Mouse (Mus musculus) neural tube, embryonic 11.5 days (tissue): ENCODE data around the gene Tmprss6. TPM values are rescaled to one million over a fixed set of nuclear protein-coding genes. Genes with fewer than 3 reads are reported as not detected.

Source experiments
- ATAC-seq: fragments of 200-750 bp; cut with Nextera tagmentation; 2 replicates; pipeline ENCODE4 v1.8.0; 2017; ENCODE audit warnings: moderate number of reproducible peaks, mild to moderate bottlenecking, moderate TSS enrichment, moderate library complexity; ENCODE audit not compliant: insufficient read depth, low FRiP score, low TSS enrichment
- DNase-seq: peaks from one replicate; pipeline ENCODE4 v3.0.0-alpha.2; 2015; ENCODE audit warnings: low spot score
- H3K27ac ChIP-seq: fragments of 300-500 bp; sonication (generic); 2 replicates; pipeline ENCODE4 v1.5.1; 2014; ENCODE audit warnings: low read depth, mild to moderate bottlenecking, low read length
- H3K27me3 ChIP-seq: fragments of 300-500 bp; sonication (generic); 2 replicates; pipeline ENCODE4 v1.6.1; 2014; ENCODE audit warnings: mild to moderate bottlenecking, low read length, mixed read lengths; ENCODE audit not compliant: control insufficient read depth, insufficient read depth
- H3K36me3 ChIP-seq: fragments of 300-500 bp; sonication (generic); 2 replicates; pipeline ENCODE4 v1.6.1; 2014; ENCODE audit warnings: mild to moderate bottlenecking, low read length, moderate library complexity, mixed read lengths; ENCODE audit not compliant: control insufficient read depth, insufficient read depth
- H3K4me1 ChIP-seq: fragments of 300-500 bp; sonication (generic); 2 replicates; pipeline ENCODE4 v1.6.1; 2014; ENCODE audit warnings: low read length, mixed read lengths; ENCODE audit not compliant: control insufficient read depth, insufficient read depth
- H3K4me2 ChIP-seq: fragments of 300-500 bp; sonication (generic); 2 replicates; pipeline ENCODE4 v1.6.1; 2014; ENCODE audit warnings: low read depth, mild to moderate bottlenecking, moderate library complexity
- H3K4me3 ChIP-seq: fragments of 300-500 bp; sonication (generic); 2 replicates; pipeline ENCODE4 v1.5.1; 2014; ENCODE audit warnings: low read depth, low read length
- H3K9ac ChIP-seq: fragments of 300-500 bp; sonication (generic); 2 replicates; pipeline ENCODE4 v1.6.1; 2014; ENCODE audit warnings: mild to moderate bottlenecking, low read length
- H3K9me3 ChIP-seq: fragments of 300-500 bp; sonication (generic); 2 replicates; pipeline ENCODE4 v1.6.1; 2016; ENCODE audit warnings: low read length; ENCODE audit not compliant: control insufficient read depth
- WGBS: fragments of 180-500 bp; shearing (Covaris S2); extraction: QIAGEN DNeasy Blood & Tissue Kit; methylation state at CpG from one replicate; pipeline ENCODE4 v1.1.7; 2014; 5-methylcytosine and 5-hydroxymethylcytosine counted together
- polyA plus RNA-seq: library from polyadenylated mRNA; unstranded; fragments of >200 nt; fragmentation: Nextera tagmentation; extraction: Ambion mirVana; gene quantifications from 2 replicates; pipeline ENCODE4 v1.2.1, GENCODE M21; 2014

Gene Tmprss6
- polyA plus RNA-seq, result not detected in 2 replicates

DNA sequence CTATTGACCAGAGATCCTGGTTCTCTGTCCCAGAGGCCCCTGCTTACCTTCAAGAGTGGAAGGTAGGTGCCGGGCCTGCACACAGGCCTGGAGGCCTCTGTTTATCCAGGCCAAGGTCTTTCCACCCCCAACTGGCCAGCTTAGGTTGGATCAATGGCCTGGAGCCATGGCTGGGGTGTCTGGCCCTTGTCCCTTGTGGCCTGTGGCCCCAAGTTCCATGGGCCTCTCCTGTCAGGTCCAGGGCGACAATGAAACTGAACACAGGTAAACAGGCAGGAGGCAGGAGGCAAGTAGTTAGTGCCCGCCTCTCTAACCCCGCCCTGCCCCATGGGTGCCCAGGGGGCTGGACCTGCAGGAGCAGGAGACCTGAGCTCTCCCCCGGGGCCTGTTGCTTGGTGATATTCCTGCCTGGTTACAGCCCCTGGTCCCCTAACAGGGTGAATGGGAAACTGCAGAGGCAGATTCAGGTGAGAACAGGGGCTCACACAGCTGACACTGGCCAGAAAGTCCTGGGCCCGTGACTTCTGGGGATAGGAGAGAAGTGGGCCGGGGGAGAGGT, at the start of gene Tmprss6:
Tmprss6 (minus strand) TSS at position 256 of the 559 bp plus-strand sequence.
- Histone ChIP-seq H3K4me2 (no peak within 1 kb of the TSS), H3K4me1 (peaks cover 3% of the 10 kb centered on the region; the same call in 1 of the 2 replicates)
- WGBS, result 75% methylated on average over 7 of the region's 7 CpGs

DNA sequence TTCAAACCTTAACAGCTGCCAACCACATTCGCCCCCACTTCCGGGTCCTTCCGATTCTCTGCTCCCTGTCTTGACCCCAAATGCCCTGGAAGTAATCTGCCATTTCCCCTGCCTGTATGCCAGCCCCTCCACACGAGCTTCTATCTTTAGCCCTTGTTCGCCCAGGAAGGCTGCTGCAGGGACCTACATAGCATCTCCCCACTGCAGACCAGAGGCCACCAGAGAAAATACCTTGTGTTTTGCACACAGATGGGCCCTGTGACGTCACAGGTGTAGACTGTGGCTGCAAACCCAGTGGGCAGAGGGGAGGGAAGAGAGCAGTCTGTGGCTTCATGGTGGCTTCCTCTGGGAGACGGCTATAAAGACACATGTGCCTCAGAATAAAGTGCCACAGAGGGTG, 49.8 kb upstream of the Tmprss6 start:
- H3K9me3 ChIP-seq, result no peaks in the 10 kb centered on the region
- no peak overlapping the region for H3K4me3 ChIP-seq
- H3K9ac ChIP-seq, result no peak overlapping the region
- no peak overlapping the region for H3K27ac ChIP-seq
- ATAC-seq (no peak), DNase-seq (no peak)
- H3K36me3 ChIP-seq, result no peaks in the 10 kb centered on the region
- 73% methylated on average over 7 of the region's 7 CpGs for WGBS
- no peaks in the 10 kb centered on the region for H3K4me1 ChIP-seq
- no peak overlapping the region for H3K4me2 ChIP-seq
- no peaks in the 10 kb centered on the region for H3K27me3 ChIP-seq

More for the DNA sequence above, at the start of gene Tmprss6:
- no peak within 1 kb of the TSS for H3K9ac ChIP-seq
- no peak within 1 kb of the TSS for H3K4me3 ChIP-seq
- no peaks in the 10 kb centered on the region for H3K36me3 ChIP-seq
- H3K9me3 ChIP-seq, result no peaks in the 10 kb centered on the region
- no peak within 1 kb of the TSS for H3K27ac ChIP-seq
- ATAC-seq (no peak), DNase-seq (no peak)
- no peaks in the 10 kb centered on the region for H3K27me3 ChIP-seq

DNA sequence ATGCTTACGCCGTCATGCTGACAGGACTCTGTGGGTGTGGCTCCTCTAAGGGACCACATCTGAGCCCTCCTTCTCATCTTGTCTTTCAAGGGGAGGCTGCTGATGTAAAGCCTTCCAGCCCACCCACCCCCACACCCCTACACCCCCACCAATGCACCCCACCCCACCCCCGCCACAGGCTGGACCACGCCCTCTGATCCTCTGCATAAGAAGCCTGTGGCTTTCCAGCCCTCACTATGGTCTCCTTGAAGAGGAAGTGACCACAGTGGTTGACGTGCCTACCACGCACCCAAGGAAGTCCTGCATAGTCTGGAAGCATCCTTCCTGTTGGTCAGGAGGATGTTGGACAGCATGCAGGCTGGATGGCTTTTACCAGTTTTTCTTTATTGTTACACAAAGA, 47.3 kb upstream of the Tmprss6 start:
- WGBS, result 87% methylated on average over 6 of the region's 6 CpGs
- H3K4me1 ChIP-seq, result no peaks in the 10 kb centered on the region
- no peak overlapping the region for H3K4me2 ChIP-seq
- ATAC-seq (no peak), DNase-seq (no peak)
- H3K9ac ChIP-seq, result no peak overlapping the region
- H3K27ac ChIP-seq, result no peak overlapping the region
- no peak overlapping the region for H3K4me3 ChIP-seq
- no peaks in the 10 kb centered on the region for H3K36me3 ChIP-seq
- no peaks in the 10 kb centered on the region for H3K9me3 ChIP-seq
- no peaks in the 10 kb centered on the region for H3K27me3 ChIP-seq

DNA sequence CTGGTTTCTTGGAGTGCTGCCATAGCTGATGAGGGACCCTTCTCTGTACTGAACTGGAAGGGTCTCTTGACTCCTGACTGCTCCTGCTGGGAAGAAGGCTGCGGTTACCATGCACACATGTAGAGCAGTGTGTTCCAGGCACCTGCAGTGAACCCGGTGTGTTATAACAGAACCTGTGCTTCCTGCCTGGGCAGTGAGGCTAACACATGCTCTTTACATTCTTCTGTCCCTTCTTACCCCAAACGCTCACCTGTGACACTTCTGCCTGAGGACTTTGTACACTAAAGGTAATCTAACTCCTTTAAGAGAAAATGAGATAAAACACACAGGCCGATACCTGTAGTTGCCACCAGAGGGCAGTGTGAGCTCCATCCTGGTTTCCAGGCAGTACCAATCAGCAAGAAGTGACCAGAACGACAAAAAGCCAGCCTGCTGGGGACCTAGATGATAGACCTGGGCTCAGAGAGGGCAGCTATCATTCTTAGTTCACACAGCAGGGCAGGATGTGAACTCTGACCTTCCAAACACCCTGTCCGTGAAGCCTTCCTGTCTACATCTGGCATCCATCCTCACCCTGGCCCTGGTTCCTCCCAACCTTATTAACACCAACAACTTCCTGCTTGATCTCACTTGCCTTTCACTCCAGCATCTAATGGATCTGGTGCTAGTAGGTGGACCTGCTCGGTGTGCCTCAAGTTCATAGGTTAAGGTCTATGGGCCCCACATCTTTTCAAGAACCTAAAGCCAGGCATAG, 46.1 kb upstream of the Tmprss6 start:
- H3K9me3 ChIP-seq, result no peaks in the 10 kb centered on the region
- WGBS, result 33% methylated on average over 7 of the region's 7 CpGs
- no peaks in the 10 kb centered on the region for H3K36me3 ChIP-seq
- ATAC-seq (no peak), DNase-seq (peak; percentile 73)
- no peak overlapping the region for H3K4me2 ChIP-seq
- H3K27me3 ChIP-seq, result no peaks in the 10 kb centered on the region
- peaks cover 4% of the 10 kb centered on the region; the same call in 1 of the 2 replicates for H3K4me1 ChIP-seq
- H3K27ac ChIP-seq, result no peak overlapping the region
- no peak overlapping the region for H3K4me3 ChIP-seq
- H3K9ac ChIP-seq, result 0 out of 2 replicates have a peak overlapping the region, but pooled peaks have one; percentile 10

DNA sequence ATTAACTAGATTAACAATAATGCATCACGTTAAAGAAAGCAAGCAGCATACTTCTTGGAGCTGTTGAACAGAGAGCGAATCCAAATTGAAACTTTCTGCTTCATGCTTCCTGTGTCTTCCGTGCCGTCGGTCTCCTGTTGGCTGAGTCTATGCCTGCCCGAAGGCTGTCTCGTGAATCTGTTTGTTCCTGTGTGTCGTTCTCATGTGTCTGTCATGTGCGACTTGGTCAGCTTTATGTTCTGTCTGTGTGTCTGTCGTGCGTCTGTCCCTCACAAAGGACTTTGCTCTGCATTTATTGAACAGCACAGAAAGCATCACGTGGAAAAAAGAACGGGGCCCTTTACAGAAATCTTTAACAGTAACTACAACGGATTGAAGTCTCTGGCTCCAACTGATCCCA, 44.6 kb upstream of the Tmprss6 start:
- Histone ChIP-seq H3K4me1 (peaks cover 4% of the 10 kb centered on the region; the same call in 1 of the 2 replicates), H3K36me3 (no peaks in the 10 kb centered on the region), H3K4me2 (no peak overlapping the region), H3K27ac (no peak overlapping the region), H3K27me3 (no peaks in the 10 kb centered on the region), H3K9ac (no peak overlapping the region), H3K4me3 (no peak overlapping the region), H3K9me3 (no peaks in the 10 kb centered on the region)
- DNase-seq (no peak), ATAC-seq (no peak)
- 93% methylated on average over 14 of the region's 14 CpGs for WGBS

DNA sequence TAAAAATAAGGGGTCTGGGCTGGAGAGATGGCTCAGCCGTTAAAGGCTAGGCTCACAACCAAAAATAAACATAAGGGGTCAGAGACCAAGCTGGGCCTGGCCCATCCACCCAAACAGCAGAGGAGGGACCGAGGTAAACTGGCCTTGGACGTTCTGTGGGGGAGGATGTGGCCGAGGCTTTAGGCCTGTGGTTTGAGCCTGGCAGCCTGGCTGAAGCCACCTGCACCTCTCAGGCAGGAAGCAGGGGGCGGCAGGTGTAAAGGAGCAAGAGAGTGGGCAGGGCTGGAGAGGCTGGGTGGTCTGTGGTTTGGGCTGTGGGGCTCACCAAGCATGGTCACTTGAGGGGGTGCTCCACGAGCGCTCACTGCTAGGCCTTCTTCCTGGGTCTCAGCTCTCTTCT, 43.5 kb upstream of the Tmprss6 start:
- peaks cover 4% of the 10 kb centered on the region; the same call in 1 of the 2 replicates for H3K4me1 ChIP-seq
- H3K36me3 ChIP-seq, result no peaks in the 10 kb centered on the region
- H3K4me2 ChIP-seq, result no peak overlapping the region
- 80% methylated on average over 7 of the region's 7 CpGs for WGBS
- H3K27me3 ChIP-seq, result no peaks in the 10 kb centered on the region
- H3K9ac ChIP-seq, result no peak overlapping the region
- no peak overlapping the region for H3K27ac ChIP-seq
- H3K4me3 ChIP-seq, result no peak overlapping the region
- H3K9me3 ChIP-seq, result no peaks in the 10 kb centered on the region
- DNase-seq (no peak), ATAC-seq (no peak)

DNA sequence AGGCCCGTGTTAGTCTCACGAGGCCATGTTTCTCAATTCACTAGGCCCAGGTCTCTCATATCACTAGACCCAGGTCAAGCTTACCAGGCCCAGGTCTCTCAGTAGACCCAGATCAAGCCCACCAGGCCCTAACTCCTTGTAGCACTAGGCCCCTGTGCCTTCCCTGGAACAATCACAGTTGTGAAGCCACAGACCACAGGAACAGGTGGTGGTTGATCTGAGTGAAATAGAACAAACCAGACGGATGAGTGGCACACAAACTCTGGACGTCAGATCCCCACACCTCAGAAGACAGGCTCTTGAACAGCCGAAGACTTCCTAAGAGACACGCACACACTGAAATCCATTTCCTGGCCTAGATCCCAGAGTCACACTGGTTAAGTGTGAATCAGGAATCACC, 42.3 kb upstream of the Tmprss6 start:
- no peak overlapping the region for H3K27ac ChIP-seq
- H3K4me1 ChIP-seq, result peaks cover 4% of the 10 kb centered on the region; the same call in 1 of the 2 replicates
- no peak overlapping the region for H3K4me3 ChIP-seq
- no peak for DNase-seq
- no peak for ATAC-seq
- WGBS, result 90% methylated on average over 6 of the region's 6 CpGs
- H3K36me3 ChIP-seq, result no peaks in the 10 kb centered on the region
- no peak overlapping the region for H3K4me2 ChIP-seq
- H3K9me3 ChIP-seq, result no peaks in the 10 kb centered on the region
- H3K9ac ChIP-seq, result no peak overlapping the region
- no peaks in the 10 kb centered on the region for H3K27me3 ChIP-seq

DNA sequence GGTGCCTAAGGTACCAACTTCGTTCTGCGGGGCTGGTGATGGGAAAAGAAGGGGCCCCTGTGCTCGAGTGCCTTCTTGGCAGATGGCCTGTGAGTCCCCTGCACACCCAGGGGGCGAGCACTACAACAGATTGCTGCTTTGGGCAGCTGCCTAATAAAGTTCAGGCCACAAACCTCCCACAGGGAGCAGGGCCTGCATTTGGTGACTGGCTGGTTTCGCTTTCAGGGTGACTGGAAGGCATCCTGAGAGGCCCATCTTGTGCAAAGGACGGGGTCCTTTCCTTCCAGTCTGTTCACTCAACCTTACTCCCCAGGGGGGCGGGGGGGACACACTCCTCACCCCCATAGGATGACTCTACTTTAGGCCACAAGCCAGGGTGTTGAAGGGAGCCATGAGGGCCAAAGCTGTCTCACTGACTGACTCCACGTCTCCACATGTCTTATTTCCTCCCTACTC, 41.7 kb upstream of the Tmprss6 start:
- peak overlapping the region; percentile 16 for H3K4me2 ChIP-seq
- 57% methylated on average over 8 of the region's 8 CpGs for WGBS
- H3K4me3 ChIP-seq, result no peak overlapping the region
- H3K27ac ChIP-seq, result peak overlapping the region; percentile 56; the same call in 1 of the 2 replicates
- H3K9me3 ChIP-seq, result no peaks in the 10 kb centered on the region
- H3K36me3 ChIP-seq, result no peaks in the 10 kb centered on the region
- no peaks in the 10 kb centered on the region for H3K27me3 ChIP-seq
- H3K4me1 ChIP-seq, result peaks cover 4% of the 10 kb centered on the region; the same call in 1 of the 2 replicates
- peak overlapping the region; percentile 35 for H3K9ac ChIP-seq
- ATAC-seq (no peak), DNase-seq (no peak)
